ENCODE assay signal across 27 mouse cellular contexts in genomic region chr16:93335322-93336111, GRCm38 (mm10).
DNase-seq lines count a peak whose midpoint lies in the region; ATAC-seq lines count a peak whose summit lies in the region.
"Had no signal": no experiment of that assay in that cellular context is flagged by ENCODE, and none has a peak within 500 bp of the region (broad histone marks: within the 10 kb centered on the region; RNA-seq: fewer than 3 reads in every experiment).

No protein-coding gene starts in this region.

- no peaks in the 10 kb centered on the region for H3K9me3 ChIP-seq in heart, embryonic 10.5 days
- no peaks in the 10 kb centered on the region for H3K9me3 ChIP-seq in liver, embryonic 13.5 days (replicated peaks)
- H3K9me3 ChIP-seq: forebrain, embryonic 15.5 days; hindbrain, embryonic 13.5 days; midbrain, embryonic 15.5 days; neural tube, embryonic 12.5 days; stomach, embryonic 15.5 days had no signal

- H3K36me3 ChIP-seq in heart, embryonic 10.5 days, result no peaks in the 10 kb centered on the region
- no peaks in the 10 kb centered on the region for H3K36me3 ChIP-seq in liver, embryonic 13.5 days
- H3K36me3 ChIP-seq: forebrain, embryonic 15.5 days; hindbrain, embryonic 13.5 days; midbrain, embryonic 15.5 days; neural tube, embryonic 12.5 days; stomach, embryonic 15.5 days had no signal

- H3K9ac ChIP-seq in liver, embryonic 13.5 days, result no peak overlapping the region
- H3K9ac ChIP-seq: forebrain, embryonic 15.5 days; hindbrain, embryonic 13.5 days; midbrain, embryonic 15.5 days; neural tube, embryonic 12.5 days; stomach, embryonic 15.5 days had no signal

- H3K4me2 ChIP-seq in liver, embryonic 13.5 days, result no peak overlapping the region
- H3K4me2 ChIP-seq: forebrain, embryonic 15.5 days; hindbrain, embryonic 13.5 days; midbrain, embryonic 15.5 days; neural tube, embryonic 12.5 days; stomach, embryonic 15.5 days had no signal

- H3K27me3 ChIP-seq in heart, embryonic 10.5 days (ENCODE audit: insufficient read depth, poor library complexity, severe bottlenecking), result peaks cover 20% of the 10 kb centered on the region; the same call in 1 of the 2 replicates
- H3K27me3 ChIP-seq in liver, embryonic 13.5 days, result peaks cover 18% of the 10 kb centered on the region
- H3K27me3 ChIP-seq: CH12.LX; forebrain, embryonic 15.5 days; midbrain, embryonic 15.5 days; neural tube, embryonic 12.5 days; stomach, embryonic 15.5 days had no signal

- DNase-seq in heart, embryonic 10.5 days (ENCODE audit: low spot score), result peak; percentile 88
- no peak for DNase-seq in heart, adult 11 months
- peak; percentile 50 for DNase-seq in liver, embryonic 13.5 days
- no peak for DNase-seq in right cerebral cortex, postnatal 4 days
- no peak for DNase-seq in layer of hippocampus, adult 9-11 months
- DNase-seq in natural killer cell, adult 2 months (ENCODE audit: low spot score in 2 of 2), result no peak
- DNase-seq: adrenal gland, postnatal 25 days; cerebellum, adult 8-10 months; cerebellum, postnatal 25 days; gastrocnemius, adult 2 months; gastrocnemius, postnatal 36 days; heart, postnatal 4 days; kidney, adult 9 months; kidney, postnatal 14 days; lung, adult 18-20 months; lung, postnatal 4 days; thymus, postnatal 14 days had no signal

- peaks cover 22% of the 10 kb centered on the region for H3K4me1 ChIP-seq in heart, embryonic 10.5 days
- H3K4me1 ChIP-seq in liver, embryonic 13.5 days (replicated peaks), result peaks cover 18% of the 10 kb centered on the region
- H3K4me1 ChIP-seq: neural tube, embryonic 12.5 days; stomach, embryonic 15.5 days had no signal

- H3K4me3 ChIP-seq in heart, embryonic 10.5 days, result no peak overlapping the region
- no peak overlapping the region for H3K4me3 ChIP-seq in liver, embryonic 13.5 days (replicated peaks)
- H3K4me3 ChIP-seq: forebrain, embryonic 15.5 days; gastrocnemius, adult 2 months; hindbrain, embryonic 13.5 days; midbrain, embryonic 15.5 days; neural tube, embryonic 12.5 days; stomach, embryonic 15.5 days had no signal

- peak; percentile 58; the same call in 1 of the 2 replicates for ATAC-seq in erythroblast, adult 5-6 weeks (replicated peaks; ENCODE audit: low FRiP score, poor library complexity, severe bottlenecking)
- ATAC-seq in liver, embryonic 13.5 days (ENCODE audit: low read depth), result peak; percentile 96
- 0 out of 2 replicates have a peak, but pooled peaks have one; percentile 26 for ATAC-seq in megakaryocyte progenitor cell, adult 5-6 weeks (replicated peaks; ENCODE audit: poor library complexity)
- ATAC-seq: forebrain, embryonic 15.5 days; intestine, postnatal 0 days; lung, postnatal 0 days; midbrain, embryonic 15.5 days had no signal

- no peak overlapping the region for H3K27ac ChIP-seq in heart, embryonic 10.5 days
- peak overlapping the region; percentile 14; the same call in 1 of the 2 replicates for H3K27ac ChIP-seq in liver, embryonic 13.5 days
- H3K27ac ChIP-seq: forebrain, embryonic 15.5 days; gastrocnemius, adult 2 months; hindbrain, embryonic 13.5 days; midbrain, embryonic 15.5 days; neural tube, embryonic 12.5 days; stomach, embryonic 15.5 days had no signal

- WGBS in heart, embryonic 10.5 days, result 42% methylated on average over 11 of the region's 11 CpGs
- WGBS in liver, embryonic 13.5 days (ENCODE audit: insufficient replicate concordance), result 34% methylated on average over 11 of the region's 11 CpGs

Comparison
In these comparisons a context has a peak if more than half of its experiments do, and no peak if none do; other contexts are left out.
1. DNase-seq: peak in heart, embryonic 10.5 days (single experiment) and liver, embryonic 13.5 days (single experiment); none in heart, adult 11 months (single experiment), right cerebral cortex, postnatal 4 days (single experiment), layer of hippocampus, adult 9-11 months (single experiment) and natural killer cell, adult 2 months (0 of 2).
2. ATAC-seq: peak in every context shown above with its lines; median percentile 96 in liver, embryonic 13.5 days; 58 in erythroblast, adult 5-6 weeks; 26 in megakaryocyte progenitor cell, adult 5-6 weeks.